Mouse (Mus musculus): ENCODE results near the gene Csrnp3.

DNA sequence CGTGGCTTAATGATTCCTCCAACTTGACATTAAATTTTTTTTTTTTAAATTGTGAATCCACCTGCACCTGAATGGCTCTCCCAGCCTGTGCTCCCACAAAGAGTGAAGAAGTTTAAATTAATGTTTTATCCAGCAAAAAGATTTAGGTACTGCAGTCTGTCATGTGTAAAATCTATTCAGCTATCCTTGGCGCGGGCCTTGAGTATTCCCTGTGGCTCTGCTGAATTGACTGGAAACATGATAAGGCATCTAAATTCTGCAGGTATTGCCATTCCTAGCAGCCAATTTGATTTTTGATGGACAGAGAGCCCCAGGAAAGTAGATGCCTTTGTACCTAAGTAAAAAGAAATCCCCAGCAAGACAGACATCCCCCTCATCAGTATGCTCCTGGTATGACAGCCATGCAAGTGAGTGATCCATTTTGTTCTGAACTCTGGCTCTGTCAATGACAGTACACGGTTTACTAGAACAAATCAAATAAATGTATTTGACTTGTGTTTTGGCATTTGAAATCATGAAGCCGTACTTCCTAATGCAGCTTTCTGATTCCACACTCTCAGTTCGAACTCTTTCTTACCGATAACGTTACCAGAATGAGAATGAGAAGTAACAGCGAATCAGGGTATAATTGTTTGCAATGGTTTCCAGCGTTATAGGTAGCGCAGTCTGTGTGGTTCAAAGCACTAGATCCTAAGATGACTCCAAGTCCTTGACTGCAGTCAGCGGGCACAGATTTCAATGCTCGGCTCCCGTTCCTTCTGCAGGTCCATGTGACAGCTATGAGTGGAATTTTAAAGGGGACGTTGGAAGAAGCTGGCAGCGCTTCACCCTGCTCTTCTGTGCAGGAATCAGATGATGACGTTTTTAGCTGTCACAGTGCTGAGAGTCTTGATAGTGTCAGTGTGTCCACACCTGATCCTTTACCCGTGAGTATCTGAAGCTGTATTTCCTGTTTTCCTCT lies 14.5 kb downstream of the Csrnp3 start:
- TF ChIP-seq CTCF (IDR thresholded peaks at IDR 0.05 in 2 of 3, conservative IDR thresholded peaks at IDR 0.05 in 1 of 3; ENCODE audit: control insufficient read depth in 1 of 3, insufficient read depth in 1 of 3, low read depth in 2 of 3, low read length in 3 of 3, poor library complexity in 1 of 3, severe bottlenecking in 1 of 3) = no peak
- no peak for TF ChIP-seq GABPA (IDR thresholded peaks at IDR 0.05; ENCODE audit: low read depth, low read length)
- TF ChIP-seq SMC3 (IDR thresholded peaks at IDR 0.05; ENCODE audit: low read depth, low read length) = no peak
- TF ChIP-seq TCF12 (IDR thresholded peaks at IDR 0.05; ENCODE audit: low read depth, low read length) = no peak
- no peak for TF ChIP-seq RCOR1 (IDR thresholded peaks at IDR 0.05; ENCODE audit: low read depth, low read length)
- no peak for TF ChIP-seq MXI1 (IDR thresholded peaks at IDR 0.05; ENCODE audit: low read depth, low read length)
- no peak for TF ChIP-seq GATA1 (IDR thresholded peaks at IDR 0.05; ENCODE audit: low read depth, low read length)
- no peak for TF ChIP-seq USF1 (IDR thresholded peaks at IDR 0.05; ENCODE audit: low read depth, low read length)
- TF ChIP-seq HCFC1 (IDR thresholded peaks at IDR 0.05; ENCODE audit: low read depth, low read length) = no peak
- TF ChIP-seq POLR2A (IDR thresholded peaks at IDR 0.05; ENCODE audit: control insufficient read depth in 1 of 2, insufficient read depth in 1 of 2, low read depth in 1 of 2, low read length in 2 of 2, poor library complexity in 1 of 2) = no peak
- TF ChIP-seq RAD21 (IDR thresholded peaks at IDR 0.05; ENCODE audit: low read depth, low read length) = no peak
